Mouse (Mus musculus): Measurements from ENCODE around the gene Tas1r2.

Tas1r2 gene

DNA sequence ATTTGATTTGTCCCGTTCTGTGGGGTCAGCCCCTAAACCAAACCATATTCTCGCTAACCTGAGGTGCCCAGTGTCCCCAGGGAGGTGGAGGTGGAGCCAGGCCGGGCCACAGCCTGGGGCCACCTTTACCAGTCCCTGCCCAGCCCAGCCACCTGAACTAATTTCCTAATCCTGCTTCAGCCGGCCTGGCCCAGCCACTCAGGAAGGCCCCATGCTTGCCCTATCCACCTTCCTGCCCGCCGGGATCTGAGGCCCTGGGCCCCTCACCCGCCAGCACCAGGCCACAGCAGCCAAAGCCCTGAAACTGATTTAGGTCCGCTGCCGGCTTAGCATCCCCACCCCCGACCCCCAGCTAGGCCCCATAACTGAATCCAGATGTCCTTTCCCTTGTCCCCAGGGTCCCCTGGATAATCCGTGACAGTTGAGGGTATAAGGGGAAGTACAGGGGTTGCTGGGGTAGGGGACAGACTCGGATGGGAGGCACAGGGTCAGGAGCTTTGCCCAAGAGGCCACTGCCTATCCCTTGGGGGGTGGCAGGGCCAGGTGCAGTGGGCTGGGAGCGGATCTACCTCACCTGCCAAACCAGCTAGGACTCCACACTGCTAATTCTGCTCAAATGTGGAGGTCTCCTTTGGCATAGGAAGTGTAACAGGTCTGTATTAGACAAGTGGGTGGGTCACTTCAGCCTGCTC lies 62.0 kb downstream of the Tas1r2 start:
- no peak for DNase-seq

DNA sequence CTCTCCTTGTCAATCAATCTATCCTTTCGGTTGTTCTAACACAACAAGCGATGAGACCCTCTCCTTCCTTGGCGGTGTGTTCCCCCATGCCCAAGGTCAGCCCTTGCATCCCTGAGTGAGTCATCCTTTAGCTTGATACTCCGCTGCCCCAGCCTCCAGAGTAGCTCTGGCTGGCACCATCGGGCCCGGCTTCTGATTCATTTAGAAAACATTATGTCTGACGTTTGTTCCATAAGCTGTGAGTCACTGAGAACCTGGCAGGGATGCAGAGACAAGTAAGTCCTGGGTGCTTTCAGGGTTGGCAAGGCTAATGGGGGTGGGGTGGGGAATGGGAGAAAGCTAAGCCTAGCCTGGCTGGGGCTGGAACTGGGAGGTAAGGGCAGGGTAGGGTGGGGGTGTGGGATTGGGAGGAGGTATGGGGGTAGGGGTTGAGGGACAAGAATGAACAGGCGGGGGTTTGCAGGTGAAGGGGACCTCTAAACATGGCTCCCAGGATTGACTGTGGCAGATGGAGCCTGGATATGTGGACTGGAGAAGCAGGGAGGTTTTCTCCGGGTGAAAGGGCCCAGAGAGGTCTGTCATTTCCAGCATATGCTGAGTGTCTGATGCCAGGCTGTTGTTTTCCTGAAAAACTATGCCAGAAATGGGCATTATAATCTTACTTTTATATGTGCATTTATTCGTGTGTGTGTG lies 63.3 kb downstream of the Tas1r2 start:
- no peak for DNase-seq

DNA sequence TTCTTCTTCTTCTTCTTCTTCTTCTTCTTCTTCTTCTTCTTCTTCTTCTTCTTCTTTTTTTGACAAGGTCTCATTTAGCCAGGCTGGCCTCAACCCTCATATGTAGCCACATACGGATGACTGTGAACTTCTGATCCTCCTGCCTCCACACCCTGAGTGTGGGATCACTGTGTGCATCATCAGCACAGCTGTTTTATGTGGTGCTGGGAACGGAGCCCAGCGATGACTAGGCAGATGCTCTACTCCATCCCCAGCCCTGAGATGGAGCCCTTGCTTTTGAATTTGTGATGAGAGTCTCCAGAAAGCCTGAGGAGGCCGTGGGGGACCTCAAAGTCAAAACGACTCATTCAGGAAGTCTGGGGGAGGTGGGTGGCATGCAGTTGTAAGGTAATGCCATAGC lies 65.6 kb downstream of the Tas1r2 start:
- DNase-seq, result no peak
